Mouse (Mus musculus): ENCODE results near the gene Sclt1. TPM values are rescaled to one million over a fixed set of nuclear protein-coding genes. Genes with fewer than 3 reads are reported as not detected.

Gene Sclt1
- polyA plus RNA-seq, 1 experiment, result 3.8 TPM

DNA sequence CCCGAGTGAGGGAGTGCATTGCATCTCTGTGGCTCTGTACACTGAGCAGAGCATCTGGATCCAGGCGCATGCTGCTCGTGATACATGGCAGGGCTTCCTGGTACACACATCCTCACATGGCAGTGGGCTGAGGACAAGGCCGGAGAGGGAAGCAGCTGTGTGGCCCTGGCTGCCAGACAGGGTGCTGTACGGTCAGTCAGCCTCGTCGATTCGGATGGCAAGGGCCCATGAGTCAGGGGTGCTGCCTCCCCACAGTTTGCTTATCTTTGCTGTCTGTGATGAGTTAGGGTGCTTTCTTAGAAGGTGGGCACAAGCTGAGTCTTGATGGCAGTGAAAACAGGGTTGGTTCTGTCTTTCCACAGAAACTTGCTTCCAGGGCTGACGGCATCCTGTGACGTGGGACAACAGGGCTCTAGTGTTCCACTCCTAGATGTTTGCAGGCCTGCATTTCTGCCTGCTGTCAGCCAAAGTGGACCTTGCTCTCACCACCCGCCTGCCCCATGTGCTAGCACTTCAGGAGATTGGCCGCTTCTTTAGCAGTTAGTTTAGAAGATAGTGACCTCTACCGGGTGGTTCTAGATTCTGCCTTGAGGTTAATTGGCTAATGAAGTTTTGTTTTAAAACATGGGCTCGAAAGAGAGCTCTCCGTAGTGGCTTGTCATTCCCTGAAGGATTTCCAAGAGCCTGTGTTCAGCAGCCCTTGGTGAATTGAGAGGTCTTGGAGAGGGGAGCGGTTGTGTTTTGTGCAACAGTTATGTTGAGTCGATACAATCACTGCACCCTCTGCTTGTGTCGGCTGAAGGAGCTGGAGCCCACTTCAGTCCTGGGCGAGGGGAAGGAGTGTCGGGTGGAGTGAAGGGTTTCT lies 151.4 kb downstream of the Sclt1 start:
- TF ChIP-seq POLR2A (IDR thresholded peaks at IDR 0.05; ENCODE audit: low read depth, low read length), result no peak
- TF ChIP-seq CTCF (conservative IDR thresholded peaks at IDR 0.05; ENCODE audit: insufficient read depth, insufficient read length, low read depth, low read length), result peak; percentile 55
- peak; percentile 91 for DNase-seq
- H3K27me3 ChIP-seq (replicated peaks; ENCODE audit: control insufficient read depth, insufficient read depth, low read length), result no peaks in the 10 kb centered on the region
- H3K27ac ChIP-seq (ENCODE audit: insufficient read depth, low read depth, low read length), result peak overlapping the region; percentile 11
- WGBS, result 54% methylated on average over 20 of the region's 20 CpGs
- H3K36me3 ChIP-seq (ENCODE audit: control insufficient read depth, insufficient read depth, low read length), result no peaks in the 10 kb centered on the region; the same call in 1 of the 2 replicates
- H3K4me3 ChIP-seq (ENCODE audit: insufficient read depth, low read depth, low read length), result no peak overlapping the region
- H3K4me1 ChIP-seq (ENCODE audit: control insufficient read depth, insufficient read depth, low read length), result peaks cover 51% of the 10 kb centered on the region

DNA sequence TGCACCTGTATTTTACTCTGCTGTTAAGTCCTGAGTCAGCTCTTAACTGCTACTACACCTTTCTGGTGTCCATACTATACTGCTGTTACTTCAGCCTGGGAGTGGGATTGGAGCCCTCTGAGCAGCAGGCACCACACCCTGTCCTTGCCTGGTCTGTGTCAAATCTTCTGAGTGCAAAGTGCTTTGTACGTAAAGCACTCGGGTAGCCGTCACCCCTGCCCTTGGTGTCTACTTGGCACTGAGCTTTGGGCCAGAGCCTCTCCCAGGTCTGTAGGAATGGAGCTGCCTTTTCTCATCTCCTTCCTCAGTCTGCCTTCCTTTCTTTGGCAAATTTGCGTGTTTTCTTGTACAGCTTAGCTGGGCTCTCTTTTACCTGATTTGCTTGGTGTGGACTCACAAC lies 152.3 kb downstream of the Sclt1 start:
- no peak for TF ChIP-seq CTCF (conservative IDR thresholded peaks at IDR 0.05; ENCODE audit: insufficient read depth, insufficient read length, low read depth, low read length)
- TF ChIP-seq POLR2A (IDR thresholded peaks at IDR 0.05; ENCODE audit: low read depth, low read length), result no peak
- H3K27ac ChIP-seq (ENCODE audit: insufficient read depth, low read depth, low read length), result no peak overlapping the region
- H3K4me1 ChIP-seq (ENCODE audit: control insufficient read depth, insufficient read depth, low read length), result peaks cover 52% of the 10 kb centered on the region
- 68% methylated on average over 4 of the region's 4 CpGs for WGBS
- no peak for DNase-seq
- H3K4me3 ChIP-seq (ENCODE audit: insufficient read depth, low read depth, low read length), result no peak overlapping the region
- H3K27me3 ChIP-seq (replicated peaks; ENCODE audit: control insufficient read depth, insufficient read depth, low read length), result no peaks in the 10 kb centered on the region
- H3K36me3 ChIP-seq (ENCODE audit: control insufficient read depth, insufficient read depth, low read length), result no peaks in the 10 kb centered on the region; the same call in 1 of the 2 replicates

DNA sequence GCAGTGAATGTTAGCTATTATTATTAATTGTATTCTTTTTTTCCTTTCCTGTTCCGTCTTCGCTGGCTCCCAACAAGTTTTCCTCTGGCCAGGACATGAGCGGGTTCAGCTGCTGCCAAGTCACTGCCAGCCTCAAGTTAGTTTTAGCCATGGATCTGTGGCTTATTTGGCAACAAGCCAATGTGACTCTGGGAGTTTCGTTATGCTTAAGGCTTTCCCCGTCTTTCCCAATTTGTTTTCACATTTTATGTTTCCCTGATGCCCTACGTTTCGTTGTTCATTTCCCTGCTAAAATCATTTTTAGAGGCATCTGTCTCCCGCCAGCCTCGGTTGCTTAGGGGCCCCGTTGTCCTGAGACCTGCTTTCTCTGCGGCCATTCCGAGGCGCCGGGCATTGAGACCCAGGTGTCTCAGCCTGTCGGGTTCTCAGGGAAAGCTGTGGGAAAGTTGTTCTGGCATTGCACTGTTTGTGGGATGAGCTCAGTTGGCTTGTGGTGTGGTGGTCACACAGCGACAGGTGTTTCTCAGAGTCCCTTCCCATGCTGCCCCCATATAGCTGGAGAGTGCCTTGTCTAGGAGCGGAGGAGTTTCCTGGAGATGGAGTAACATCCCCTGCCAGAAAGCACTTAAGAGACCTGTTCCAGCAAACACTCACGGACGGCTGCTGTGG lies 152.9 kb downstream of the Sclt1 start:
- no peak for TF ChIP-seq CTCF (conservative IDR thresholded peaks at IDR 0.05; ENCODE audit: insufficient read depth, insufficient read length, low read depth, low read length)
- Histone ChIP-seq H3K27me3 (replicated peaks; ENCODE audit: control insufficient read depth, insufficient read depth, low read length) (no peaks in the 10 kb centered on the region), H3K4me1 (ENCODE audit: control insufficient read depth, insufficient read depth, low read length) (peaks cover 48% of the 10 kb centered on the region), H3K27ac (ENCODE audit: insufficient read depth, low read depth, low read length) (no peak overlapping the region), H3K36me3 (ENCODE audit: control insufficient read depth, insufficient read depth, low read length) (no peaks in the 10 kb centered on the region; the same call in 1 of the 2 replicates), H3K4me3 (ENCODE audit: insufficient read depth, low read depth, low read length) (no peak overlapping the region)
- 65% methylated on average over 19 of the region's 19 CpGs for whole genome bisulfite sequencing
- DNase-seq, result peak; percentile 55

DNA sequence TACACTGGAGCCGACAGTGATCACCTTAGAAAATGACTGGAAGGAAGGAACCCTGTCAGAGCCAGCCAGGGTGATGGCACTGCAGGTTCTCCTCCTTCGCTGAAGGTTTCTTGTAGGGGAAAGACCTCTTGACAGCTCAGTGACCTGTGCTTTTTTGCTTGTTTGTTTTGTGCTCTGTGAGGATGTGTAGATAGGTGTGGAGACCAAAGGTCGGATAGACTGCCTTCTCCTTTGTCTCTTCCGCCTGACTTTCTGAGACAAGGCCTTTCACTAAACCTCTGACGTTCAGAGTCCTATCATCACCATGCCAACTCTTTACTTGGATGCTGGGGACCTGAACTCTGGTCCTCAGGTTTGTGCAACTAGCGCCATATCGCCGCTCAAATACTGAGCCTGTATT lies 153.8 kb downstream of the Sclt1 start:
- TF ChIP-seq CTCF (conservative IDR thresholded peaks at IDR 0.05; ENCODE audit: insufficient read depth, insufficient read length, low read depth, low read length) (no peak), POLR2A (IDR thresholded peaks at IDR 0.05; ENCODE audit: low read depth, low read length) (no peak)
- H3K27me3 ChIP-seq (replicated peaks; ENCODE audit: control insufficient read depth, insufficient read depth, low read length), result no peaks in the 10 kb centered on the region
- no peak overlapping the region for H3K27ac ChIP-seq (ENCODE audit: insufficient read depth, low read depth, low read length)
- 54% methylated on average over 8 of the region's 8 CpGs for WGBS
- peak; percentile 60 for DNase-seq
- no peak overlapping the region for H3K4me3 ChIP-seq (ENCODE audit: insufficient read depth, low read depth, low read length)
- H3K4me1 ChIP-seq (ENCODE audit: control insufficient read depth, insufficient read depth, low read length), result peaks cover 48% of the 10 kb centered on the region
- H3K36me3 ChIP-seq (ENCODE audit: control insufficient read depth, insufficient read depth, low read length), result no peaks in the 10 kb centered on the region

DNA sequence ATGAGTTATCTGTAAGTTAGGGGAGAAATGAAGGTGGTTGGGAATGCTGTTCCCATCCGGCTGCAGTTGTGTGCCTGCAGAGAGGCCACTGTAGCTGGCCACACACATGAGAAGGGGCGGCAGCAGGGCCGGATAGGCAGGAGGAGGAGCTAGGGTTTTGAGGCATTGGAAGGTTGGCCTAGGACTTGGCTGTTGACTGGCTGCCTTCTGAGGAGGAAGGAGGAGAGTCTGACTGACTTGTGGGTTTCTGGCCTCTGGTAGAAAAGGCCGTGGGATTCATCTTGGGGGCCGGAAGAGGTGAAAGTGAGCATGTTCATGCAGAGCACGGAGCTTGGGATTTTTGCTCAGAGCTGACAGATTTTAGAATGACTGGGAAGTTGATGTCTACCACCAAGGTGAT lies 154.7 kb downstream of the Sclt1 start:
- Histone ChIP-seq H3K4me3 (ENCODE audit: insufficient read depth, low read depth, low read length) (no peak overlapping the region), H3K27ac (ENCODE audit: insufficient read depth, low read depth, low read length) (no peak overlapping the region), H3K4me1 (ENCODE audit: control insufficient read depth, insufficient read depth, low read length) (peaks cover 55% of the 10 kb centered on the region), H3K27me3 (replicated peaks; ENCODE audit: control insufficient read depth, insufficient read depth, low read length) (no peaks in the 10 kb centered on the region), H3K36me3 (ENCODE audit: control insufficient read depth, insufficient read depth, low read length) (no peaks in the 10 kb centered on the region)
- TF ChIP-seq CTCF (conservative IDR thresholded peaks at IDR 0.05; ENCODE audit: insufficient read depth, insufficient read length, low read depth, low read length) (no peak), POLR2A (IDR thresholded peaks at IDR 0.05; ENCODE audit: low read depth, low read length) (no peak)
- DNase-seq, result peak; percentile 73
- 40% methylated on average over 6 of the region's 6 CpGs for WGBS

DNA sequence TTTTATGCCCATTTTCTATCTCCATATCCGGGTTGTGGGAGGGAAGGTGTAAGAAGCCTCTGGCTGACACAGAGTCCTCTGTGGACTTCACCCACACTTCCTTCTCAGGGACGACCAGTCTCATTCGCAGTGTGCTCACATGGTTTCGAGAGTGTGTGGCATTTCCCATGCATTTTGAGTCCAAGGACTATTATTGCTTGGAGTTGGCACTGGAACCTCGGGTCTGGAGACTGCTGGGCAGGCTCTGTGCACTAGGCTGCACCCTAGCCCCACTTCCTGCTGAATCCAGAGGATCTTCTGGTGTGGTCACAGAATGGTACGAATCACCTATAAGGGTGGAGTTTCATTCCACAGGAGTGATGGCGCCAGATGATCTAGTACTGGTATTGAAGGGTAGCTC lies 155.4 kb downstream of the Sclt1 start:
- WGBS, result 28% methylated on average over 7 of the region's 7 CpGs
- DNase-seq, result peak; percentile 62
- Histone ChIP-seq H3K27ac (ENCODE audit: insufficient read depth, low read depth, low read length) (peak overlapping the region; percentile 36), H3K36me3 (ENCODE audit: control insufficient read depth, insufficient read depth, low read length) (no peaks in the 10 kb centered on the region), H3K4me1 (ENCODE audit: control insufficient read depth, insufficient read depth, low read length) (peaks cover 58% of the 10 kb centered on the region), H3K27me3 (replicated peaks; ENCODE audit: control insufficient read depth, insufficient read depth, low read length) (no peaks in the 10 kb centered on the region), H3K4me3 (ENCODE audit: insufficient read depth, low read depth, low read length) (no peak overlapping the region)
- no peak for TF ChIP-seq POLR2A (IDR thresholded peaks at IDR 0.05; ENCODE audit: low read depth, low read length)
- TF ChIP-seq CTCF (conservative IDR thresholded peaks at IDR 0.05; ENCODE audit: insufficient read depth, insufficient read length, low read depth, low read length), result no peak

DNA sequence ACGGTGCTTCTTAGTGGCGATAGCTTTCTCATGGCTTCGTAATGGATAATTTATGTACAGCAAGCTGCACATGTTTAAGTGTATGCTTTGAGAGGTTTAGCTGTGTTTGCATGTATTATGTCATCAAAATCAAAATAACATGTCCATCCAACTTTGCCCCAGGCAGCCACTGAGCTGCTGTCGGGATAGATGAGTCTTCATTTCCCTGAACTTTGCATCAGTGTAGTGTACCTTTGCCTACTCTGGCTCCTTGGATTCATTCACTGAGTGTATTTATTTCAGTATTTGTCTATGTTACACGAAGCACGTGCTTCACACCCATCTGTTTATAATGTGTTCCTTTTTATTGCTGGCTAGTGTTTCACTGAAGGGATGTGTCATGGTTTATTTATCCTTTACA lies 156.0 kb downstream of the Sclt1 start:
- no peaks in the 10 kb centered on the region for H3K36me3 ChIP-seq (ENCODE audit: control insufficient read depth, insufficient read depth, low read length)
- DNase-seq, result no peak
- WGBS, result 70% methylated on average over 6 of the region's 6 CpGs
- H3K27me3 ChIP-seq (replicated peaks; ENCODE audit: control insufficient read depth, insufficient read depth, low read length), result no peaks in the 10 kb centered on the region
- no peak overlapping the region for H3K27ac ChIP-seq (ENCODE audit: insufficient read depth, low read depth, low read length)
- H3K4me1 ChIP-seq (ENCODE audit: control insufficient read depth, insufficient read depth, low read length), result peaks cover 63% of the 10 kb centered on the region
- H3K4me3 ChIP-seq (ENCODE audit: insufficient read depth, low read depth, low read length), result no peak overlapping the region
- no peak for TF ChIP-seq POLR2A (IDR thresholded peaks at IDR 0.05; ENCODE audit: low read depth, low read length)
- TF ChIP-seq CTCF (conservative IDR thresholded peaks at IDR 0.05; ENCODE audit: insufficient read depth, insufficient read length, low read depth, low read length), result no peak

All from kidney, adult 2 months (tissue).